Mouse (Mus musculus) small intestine, adult 2 months (tissue): ENCODE measurements around the gene Mri1. TPM values are rescaled to one million over a fixed set of nuclear protein-coding genes. Genes with fewer than 3 reads are reported as not detected.

Experiments used
- H3K27ac ChIP-seq: fragments of 200-500 bp; 2 replicates; pipeline ENCODE4 v1.5.1; 2012; ENCODE audit warnings: low read depth, low read length, control low read depth, inconsistent platforms; ENCODE audit not compliant: insufficient read depth
- H3K27me3 ChIP-seq: fragments of 200-500 bp; 2 replicates; pipeline ENCODE4 v1.6.1; 2012; ENCODE audit warnings: mild to moderate bottlenecking, moderate library complexity, low read length, inconsistent platforms; ENCODE audit not compliant: control insufficient read depth, insufficient read depth
- H3K36me3 ChIP-seq: fragments of 200-500 bp; 2 replicates; pipeline ENCODE4 v1.6.1; 2012; ENCODE audit warnings: mild to moderate bottlenecking, low read length, control low read depth, inconsistent platforms; ENCODE audit not compliant: control insufficient read depth, insufficient read depth
- H3K4me1 ChIP-seq: fragments of 200-500 bp; 2 replicates; pipeline ENCODE4 v1.6.1; 2012; ENCODE audit warnings: low read length, inconsistent platforms, mixed read lengths; ENCODE audit not compliant: control insufficient read depth, insufficient read depth, insufficient read length
- H3K4me3 ChIP-seq: fragments of 200-500 bp; 2 replicates; pipeline ENCODE4 v1.5.1; 2012; ENCODE audit warnings: low read depth, mild to moderate bottlenecking, control low read depth, inconsistent platforms, low read length, moderate library complexity
- CTCF ChIP-seq: fragments of 200-500 bp; IDR thresholded peaks from 2 replicates; pipeline ENCODE4 v1.5.1; 2012; ENCODE audit warnings: low read depth, mild to moderate bottlenecking, control low read depth, inconsistent platforms, low read length, moderate library complexity, mixed read lengths; ENCODE audit not compliant: insufficient replicate concordance, insufficient read length; ENCODE audit errors: extremely low read depth
- POLR2A ChIP-seq: fragments of 200-500 bp; IDR thresholded peaks from 2 replicates; pipeline ENCODE4 v1.6.1; 2012; ENCODE audit warnings: low read depth, mild to moderate bottlenecking, control low read depth, inconsistent platforms, low read length, moderate library complexity
- WGBS: fragments of 180-500 bp; shearing (Covaris S2); methylation state at CpG from one replicate; pipeline ENCODE4 v1.1.7; 2018; 5-methylcytosine and 5-hydroxymethylcytosine counted together
- polyA plus RNA-seq: library from polyadenylated mRNA; depleted of rRNA; stranded (reverse); fragments of >200 nt; gene quantifications from 2 replicates; pipeline ENCODE4 v1.2.3, GENCODE M21; 2012

The Mri1 gene
- polyA plus RNA-seq, 1 experiment = 76.0 TPM

- Histone ChIP-seq H3K27me3 (no peaks in the 10 kb centered on the region), H3K4me1 (peaks cover 4% of the 10 kb centered on the region), H3K36me3 (peaks cover 24% of the 10 kb centered on the region; the same call in 1 of the 2 replicates), H3K27ac (no peak overlapping the region), H3K4me3 (no peak overlapping the region)
- 71% methylated on average over 17 of the region's 17 CpGs for WGBS
- no peak for TF ChIP-seq POLR2A
- no peak for TF ChIP-seq CTCF
Observed at GRCm38 (mm10) chr8:84208381-84209380, 48.4 kb downstream of the Mri1 start.

GRCm38 (mm10) chr8:84207811-84208210, 49.3 kb downstream of the Mri1 start:
- 64% methylated on average over 7 of the region's 7 CpGs for WGBS
- TF ChIP-seq POLR2A (no peak), CTCF (no peak)
- peaks cover 5% of the 10 kb centered on the region for H3K4me1 ChIP-seq
- no peak overlapping the region for H3K27ac ChIP-seq
- H3K36me3 ChIP-seq = peaks cover 24% of the 10 kb centered on the region; the same call in 1 of the 2 replicates
- H3K4me3 ChIP-seq = no peak overlapping the region
- H3K27me3 ChIP-seq = no peaks in the 10 kb centered on the region

- Histone ChIP-seq H3K4me1 (peaks cover 9% of the 10 kb centered on the region), H3K27me3 (no peaks in the 10 kb centered on the region), H3K4me3 (no peak overlapping the region), H3K27ac (no peak overlapping the region), H3K36me3 (peaks cover 14% of the 10 kb centered on the region; the same call in 1 of the 2 replicates)
- WGBS = 90% methylated on average over 3 of the region's 3 CpGs
- TF ChIP-seq CTCF = no peak
- no peak for TF ChIP-seq POLR2A
Observed at GRCm38 (mm10) chr8:84206666-84207065, 50.5 kb downstream of the Mri1 start.

- 87% methylated on average over 5 of the region's 5 CpGs for WGBS
- TF ChIP-seq CTCF (no peak), POLR2A (no peak)
- no peak overlapping the region for H3K27ac ChIP-seq
- peaks cover 15% of the 10 kb centered on the region for H3K4me1 ChIP-seq
- no peaks in the 10 kb centered on the region for H3K27me3 ChIP-seq
- no peak overlapping the region for H3K4me3 ChIP-seq
- H3K36me3 ChIP-seq = peaks cover 9% of the 10 kb centered on the region; the same call in 1 of the 2 replicates
Observed at GRCm38 (mm10) chr8:84205073-84205472, 52.1 kb downstream of the Mri1 start.

GRCm38 (mm10) chr8:84203975-84204772, 53.0 kb downstream of the Mri1 start:
- TF ChIP-seq CTCF (no peak), POLR2A (no peak)
- no peaks in the 10 kb centered on the region for H3K27me3 ChIP-seq
- H3K27ac ChIP-seq = peak overlapping the region; percentile 97
- H3K4me1 ChIP-seq = peaks cover 17% of the 10 kb centered on the region
- H3K4me3 ChIP-seq = peak overlapping the region; percentile 94
- 45% methylated on average over 13 of the region's 13 CpGs for WGBS
- peaks cover 6% of the 10 kb centered on the region; the same call in 1 of the 2 replicates for H3K36me3 ChIP-seq

GRCm38 (mm10) chr8:84202938-84203917, 53.9 kb downstream of the Mri1 start:
- Histone ChIP-seq H3K36me3 (peaks cover 1% of the 10 kb centered on the region; the same call in 1 of the 2 replicates), H3K4me1 (peaks cover 23% of the 10 kb centered on the region), H3K4me3 (peak overlapping the region; percentile 94), H3K27ac (peak overlapping the region; percentile 97), H3K27me3 (no peaks in the 10 kb centered on the region)
- no peak for TF ChIP-seq CTCF
- peak; percentile 31; the same call in 1 of the 2 replicates for TF ChIP-seq POLR2A
- WGBS = 22% methylated on average over 34 of the region's 34 CpGs
